Mouse (Mus musculus) stomach, postnatal 0 days (tissue): Measurements from ENCODE around the gene Ccdc142. TPM values are rescaled to one million over a fixed set of nuclear protein-coding genes. Genes with fewer than 3 reads are reported as not detected.

Experiments
- ATAC-seq: fragments of 200-750 bp; cut with Nextera tagmentation; 2 replicates; pipeline ENCODE4 v1.8.0; 2017; ENCODE audit not compliant: low FRiP score, low TSS enrichment
- DNase-seq: peaks from one replicate; pipeline ENCODE4 v3.0.0-alpha.2; 2016; ENCODE audit warnings: low spot score
- H3K27ac ChIP-seq: fragments of 300-500 bp; sonication (generic); replicated peaks from 2 replicates; pipeline ENCODE4 v1.5.1; 2014; ENCODE audit warnings: mild to moderate bottlenecking, control low read depth
- H3K27me3 ChIP-seq: fragments of 300-500 bp; sonication (generic); 2 replicates; pipeline ENCODE4 v1.6.1; 2014; ENCODE audit warnings: low read length; ENCODE audit not compliant: control insufficient read depth, insufficient read depth
- H3K36me3 ChIP-seq: fragments of 300-500 bp; sonication (generic); 2 replicates; pipeline ENCODE4 v1.6.1; 2014; ENCODE audit warnings: low read length, mixed read lengths; ENCODE audit not compliant: control insufficient read depth, insufficient read depth
- H3K4me1 ChIP-seq: fragments of 300-500 bp; sonication (generic); replicated peaks from 2 replicates; pipeline ENCODE4 v1.6.1; 2014; ENCODE audit warnings: antibody characterized with exemption; ENCODE audit not compliant: control insufficient read depth, insufficient read depth
- H3K4me2 ChIP-seq: fragments of 300-500 bp; sonication (generic); replicated peaks from 2 replicates; pipeline ENCODE4 v1.6.1; 2014; ENCODE audit warnings: low read depth, mild to moderate bottlenecking, control low read depth, moderate library complexity
- H3K4me3 ChIP-seq: fragments of 300-500 bp; sonication (generic); 2 replicates; pipeline ENCODE4 v1.5.1; 2014; ENCODE audit warnings: low read depth, low read length, control low read depth
- H3K9ac ChIP-seq: fragments of 300-500 bp; sonication (generic); 2 replicates; pipeline ENCODE4 v1.6.1; 2014; ENCODE audit warnings: mild to moderate bottlenecking, low read length, control low read depth, mixed read lengths
- H3K9me3 ChIP-seq: fragments of 300-500 bp; sonication (generic); 2 replicates; pipeline ENCODE4 v1.6.1; 2016; ENCODE audit warnings: low read length; ENCODE audit not compliant: control insufficient read depth
- CTCF ChIP-seq: IDR thresholded peaks from 2 replicates; pipeline ENCODE4 v1.5.1; 2016; ENCODE audit warnings: antibody characterized with exemption, low read depth, mild to moderate bottlenecking, moderate library complexity
- EP300 ChIP-seq: optimal IDR thresholded peaks from 2 replicates; pipeline ENCODE3; 2016; ENCODE audit warnings: antibody characterized with exemption
- WGBS: fragments of 180-500 bp; shearing (Covaris S2); extraction: QIAGEN DNeasy Blood & Tissue Kit; methylation state at CpG from one replicate; pipeline ENCODE4 v1.1.7; 2014; 5-methylcytosine and 5-hydroxymethylcytosine counted together
- polyA plus RNA-seq: library from polyadenylated mRNA; unstranded; fragments of >200 nt; fragmentation: Nextera tagmentation; extraction: Ambion mirVana; gene quantifications from 2 replicates; pipeline ENCODE4 v1.2.1, GENCODE M21; 2015

Gene Ccdc142
- polyA plus RNA-seq, 1 experiment from 2014 or later = 1.1 TPM

- H3K9ac ChIP-seq = no peak overlapping the region
- ATAC-seq = 0 out of 2 replicates have a peak, but pooled peaks have one; percentile 22
These were observed 31.7 kb upstream of the Ccdc142 start for GRCm38 (mm10) chr6:83069488-83070246.

GRCm38 (mm10) chr6:83070247-83070310 is 31.3 kb upstream of the Ccdc142 start, which contains the start of gene Tlx2:
TSS of gene Tlx2 (minus strand) at chr6:83070293.
- Histone ChIP-seq H3K9me3 (no peaks in the 10 kb centered on the region), H3K27me3 (peaks cover 46% of the 10 kb centered on the region), H3K4me1 (no peaks in the 10 kb centered on the region), H3K9ac (no peak within 1 kb of the TSS), H3K4me3 (peak within 1 kb of the TSS; percentile 28), H3K36me3 (no peaks in the 10 kb centered on the region), H3K27ac (no peak within 1 kb of the TSS), H3K4me2 (peak within 1 kb of the TSS; percentile 49)
- TF ChIP-seq EP300 (no peak), CTCF (no peak)
- ATAC-seq (no peak), DNase-seq (no peak)
- under 1% methylated on average over 10 of the region's 10 CpGs for WGBS

More at GRCm38 (mm10) chr6:83069488-83070246, 31.7 kb upstream of the Ccdc142 start:
- Histone ChIP-seq H3K9me3 (no peaks in the 10 kb centered on the region), H3K27me3 (peaks cover 46% of the 10 kb centered on the region), H3K4me3 (peak overlapping the region; percentile 18), H3K27ac (no peak overlapping the region), H3K4me2 (peak overlapping the region; percentile 49; the same call in 1 of the 2 replicates), H3K36me3 (no peaks in the 10 kb centered on the region), H3K4me1 (no peaks in the 10 kb centered on the region)
- TF ChIP-seq EP300 = no peak
- TF ChIP-seq CTCF = no peak
- 3% methylated on average over 59 of the region's 69 CpGs for WGBS
- no peak for DNase-seq

GRCm38 (mm10) chr6:83070311-83071219 is 30.8 kb upstream of the Ccdc142 start:
- Histone ChIP-seq H3K9me3 (no peaks in the 10 kb centered on the region), H3K36me3 (no peaks in the 10 kb centered on the region), H3K9ac (no peak overlapping the region), H3K4me2 (no peak overlapping the region), H3K4me1 (no peaks in the 10 kb centered on the region), H3K27ac (no peak overlapping the region), H3K27me3 (peaks cover 46% of the 10 kb centered on the region), H3K4me3 (peak overlapping the region; percentile 18)
- DNase-seq = peak; percentile 54
- TF ChIP-seq EP300 = no peak
- no peak for TF ChIP-seq CTCF
- WGBS = 2% methylated on average over 56 of the region's 58 CpGs
- ATAC-seq = 0 out of 2 replicates have a peak, but pooled peaks have one; percentile 11

GRCm38 (mm10) chr6:83071220-83071619 is 30.2 kb upstream of the Ccdc142 start:
- WGBS = 3% methylated on average over 18 of the region's 24 CpGs

GRCm38 (mm10) chr6:83074979-83075378 is 26.4 kb upstream of the Ccdc142 start:
- no peak overlapping the region for H3K4me3 ChIP-seq
- H3K27ac ChIP-seq = no peak overlapping the region
- peaks cover 32% of the 10 kb centered on the region for H3K27me3 ChIP-seq
- DNase-seq (no peak), ATAC-seq (no peak)
- 14% methylated on average over 2 of the region's 2 CpGs for WGBS
- H3K36me3 ChIP-seq = no peaks in the 10 kb centered on the region
- peak; percentile 58 for TF ChIP-seq CTCF
- no peak for TF ChIP-seq EP300
- no peak overlapping the region for H3K4me2 ChIP-seq
- no peak overlapping the region for H3K9ac ChIP-seq
- no peaks in the 10 kb centered on the region for H3K4me1 ChIP-seq
- H3K9me3 ChIP-seq = no peaks in the 10 kb centered on the region

More at GRCm38 (mm10) chr6:83071220-83071619, 30.2 kb upstream of the Ccdc142 start:
- H3K27me3 ChIP-seq = peaks cover 46% of the 10 kb centered on the region
- H3K4me3 ChIP-seq = peak overlapping the region; percentile 4; the same call in 1 of the 2 replicates
- ATAC-seq (peak; percentile 17; the same call in 1 of the 2 replicates), DNase-seq (peak; percentile 33)
- H3K4me2 ChIP-seq = no peak overlapping the region; the same call in 1 of the 2 replicates
- TF ChIP-seq CTCF = no peak
- TF ChIP-seq EP300 = no peak
- no peak overlapping the region for H3K27ac ChIP-seq
- no peaks in the 10 kb centered on the region for H3K4me1 ChIP-seq
- no peak overlapping the region for H3K9ac ChIP-seq
- H3K9me3 ChIP-seq = no peaks in the 10 kb centered on the region
- no peaks in the 10 kb centered on the region for H3K36me3 ChIP-seq
